Mouse (Mus musculus): ENCODE results near the gene Tcte3.
"Not testable (repeated sequence)": the region's sequence is repeated elsewhere in the genome, so short reads cannot be mapped to it uniquely, and the experiment has no call there.

DNA sequence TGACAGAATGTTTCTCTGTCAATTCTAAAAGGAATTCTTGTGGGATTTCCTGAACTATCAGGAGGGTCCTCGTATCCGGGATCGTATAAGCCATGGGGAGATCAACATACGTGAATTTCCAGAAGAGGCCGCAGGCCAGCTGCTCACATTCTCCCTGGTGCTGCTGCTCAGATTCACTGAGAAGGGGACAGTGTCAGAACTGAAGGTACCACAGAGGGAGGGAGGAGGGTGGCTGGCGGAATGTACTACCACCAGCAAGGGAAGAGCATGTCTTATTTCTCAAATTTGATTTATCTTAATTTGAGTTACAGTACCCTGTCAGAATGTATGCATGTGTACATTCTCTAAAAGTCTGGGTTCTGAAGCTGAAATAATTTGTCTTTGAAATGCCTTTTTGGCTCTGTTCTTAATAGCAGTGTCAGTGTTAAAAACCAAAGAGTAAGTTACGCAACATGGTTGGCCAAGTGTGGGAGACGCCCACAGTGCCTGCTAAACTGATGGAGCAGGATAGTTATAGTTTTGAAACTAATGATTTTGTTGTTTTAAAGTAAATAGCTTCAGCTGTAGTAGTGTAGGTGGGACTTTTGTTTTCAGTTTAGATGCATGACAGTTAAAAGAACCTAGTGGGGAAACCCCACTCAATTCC, 12.0 kb upstream of the Tcte3 start:
- not testable (repeated sequence) for TF ChIP-seq POLR2A (IDR thresholded peaks at IDR 0.05; ENCODE audit: insufficient read depth, low read depth, low read length); EP300 (IDR thresholded peaks at IDR 0.05; ENCODE audit: insufficient read depth, low read depth, low read length); CTCF (IDR thresholded peaks at IDR 0.05)

All from heart, adult 2 months (tissue).